Mouse (Mus musculus) NIH3T3 (cell line): Measurements from ENCODE around the gene Gale.
"Not testable (repeated sequence)": the region's sequence is repeated elsewhere in the genome, so short reads cannot be mapped to it uniquely, and the experiment has no call there.

Experiments
- DNase-seq: peaks from one replicate; pipeline ENCODE4 v3.0.0-alpha.2; 2012; ENCODE audit warnings: low read depth

The Gale gene

GRCm38 (mm10) chr4:135963457-135964193 lies at the start of gene Gale:
Gale (plus strand) TSS chr4:135963727.
- DNase-seq, result peak; percentile 98

- DNase-seq, result no peak
Measured at GRCm38 (mm10) chr4:135918635-135919279, 44.8 kb upstream of the Gale start.

GRCm38 (mm10) chr4:135919280-135919639 lies 44.3 kb upstream of the Gale start:
- DNase-seq, result no peak

- DNase-seq, result peak; percentile 95
Measured at GRCm38 (mm10) chr4:135920304-135921241, 43.0 kb upstream of the Gale start, which contains the start of gene Fuca1. Fuca1 (plus strand) TSS chr4:135920735.

GRCm38 (mm10) chr4:135921257-135922120 lies 42.0 kb upstream of the Gale start:
- DNase-seq, result peak; percentile 68

GRCm38 (mm10) chr4:135922190-135922589 lies 41.3 kb upstream of the Gale start:
- DNase-seq, result no peak

- no peak for DNase-seq
Measured at GRCm38 (mm10) chr4:135924418-135924817, 39.1 kb upstream of the Gale start.

GRCm38 (mm10) chr4:135925341-135925740 lies 38.2 kb upstream of the Gale start:
- no peak for DNase-seq

- DNase-seq, result no peak
Measured at GRCm38 (mm10) chr4:135926195-135926808, 37.2 kb upstream of the Gale start.

- DNase-seq, result no peak
Measured at GRCm38 (mm10) chr4:135926861-135927260, 36.7 kb upstream of the Gale start.

GRCm38 (mm10) chr4:135928376-135928775 lies 35.2 kb upstream of the Gale start:
- DNase-seq, result no peak

GRCm38 (mm10) chr4:135929405-135929804 lies 34.1 kb upstream of the Gale start:
- no peak for DNase-seq

- DNase-seq, result no peak
Measured at GRCm38 (mm10) chr4:135929828-135930227, 33.7 kb upstream of the Gale start.

- no peak for DNase-seq
Measured at GRCm38 (mm10) chr4:135930239-135930638, 33.3 kb upstream of the Gale start.

GRCm38 (mm10) chr4:135931832-135932231 lies 31.7 kb upstream of the Gale start:
- peak; percentile 50 for DNase-seq

- no peak for DNase-seq
Measured at GRCm38 (mm10) chr4:135934708-135935500, 28.6 kb upstream of the Gale start.

GRCm38 (mm10) chr4:135935502-135935901 lies 28.0 kb upstream of the Gale start:
- DNase-seq, result no peak

GRCm38 (mm10) chr4:135938858-135939257 lies 24.7 kb upstream of the Gale start:
- DNase-seq, result no peak

GRCm38 (mm10) chr4:135941026-135941425 lies 22.5 kb upstream of the Gale start:
- not testable (repeated sequence) for DNase-seq

GRCm38 (mm10) chr4:135942193-135942592 lies 21.3 kb upstream of the Gale start:
- DNase-seq, result no peak
